Mouse (Mus musculus) cerebellum, adult 8-10 months (tissue): ENCODE results near the gene Dnah12.

Experiments
- DNase-seq: peaks from one replicate; pipeline ENCODE4 v3.0.0; 2022

Gene Dnah12

DNA sequence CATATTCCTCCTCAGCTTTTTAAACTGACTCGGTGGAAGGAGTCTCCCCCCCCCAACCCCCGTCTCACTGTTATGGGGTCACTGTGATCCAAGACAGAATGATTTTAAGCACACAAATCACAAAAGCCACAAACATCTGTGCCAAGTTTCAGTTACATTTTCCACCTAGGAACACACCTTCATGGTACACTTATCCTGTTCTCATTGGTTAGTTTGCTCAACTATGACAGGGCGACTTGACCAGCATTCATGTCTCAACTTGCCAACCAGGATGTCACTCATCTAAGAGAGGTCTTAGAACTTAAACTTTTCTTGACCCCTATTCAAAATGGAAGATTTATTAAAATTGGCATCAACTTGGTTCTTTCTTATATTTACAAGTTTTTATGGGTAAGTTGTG, 31.8 kb downstream of the Dnah12 start:
- DNase-seq: no peak

GRCm38 (mm10) chr14:26758566-26758965, 65.5 kb downstream of the Dnah12 start:
- no peak for DNase-seq

DNA sequence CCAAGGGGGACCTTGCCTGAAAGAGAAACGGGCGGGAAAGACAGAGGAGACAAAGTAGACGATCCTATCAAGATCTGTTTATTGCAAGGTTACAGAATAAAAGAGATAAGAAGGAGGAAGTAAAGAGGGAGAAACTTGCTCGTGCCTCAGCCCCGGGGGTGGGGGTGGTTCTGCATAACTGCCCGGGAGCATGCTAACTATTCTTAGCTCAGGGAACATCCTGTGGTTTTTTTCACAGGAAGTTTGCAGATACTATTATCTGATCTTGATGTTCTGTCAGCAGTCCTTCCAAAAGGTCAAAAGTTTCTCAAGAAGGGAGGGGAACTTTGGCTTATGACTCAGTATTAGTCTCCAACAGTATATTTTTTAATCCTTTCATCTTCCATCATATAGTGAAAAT, 71.8 kb downstream of the Dnah12 start:
- DNase-seq: no peak

DNA sequence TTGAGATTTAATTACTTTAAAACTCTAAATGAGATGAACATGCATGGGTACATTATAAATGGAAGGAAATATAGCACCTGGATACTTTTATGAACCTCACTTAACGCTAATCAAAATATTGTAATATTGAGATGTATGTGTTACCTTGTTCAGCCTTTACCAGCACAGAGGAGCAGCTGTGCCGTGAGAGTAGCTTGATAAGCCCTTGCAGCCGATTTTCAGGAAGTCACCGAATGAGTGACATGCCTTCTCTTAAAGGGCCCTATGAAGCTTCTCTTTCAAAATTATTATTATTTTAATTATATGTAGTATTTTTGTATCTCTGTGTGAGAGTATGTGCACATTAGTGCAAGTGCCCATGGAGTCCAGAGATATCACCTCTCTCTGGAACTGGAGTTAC, 75.1 kb downstream of the Dnah12 start:
- DNase-seq: no peak

GRCm38 (mm10) chr14:26773536-26773935, 80.5 kb downstream of the Dnah12 start:
- DNase-seq: no peak

DNA sequence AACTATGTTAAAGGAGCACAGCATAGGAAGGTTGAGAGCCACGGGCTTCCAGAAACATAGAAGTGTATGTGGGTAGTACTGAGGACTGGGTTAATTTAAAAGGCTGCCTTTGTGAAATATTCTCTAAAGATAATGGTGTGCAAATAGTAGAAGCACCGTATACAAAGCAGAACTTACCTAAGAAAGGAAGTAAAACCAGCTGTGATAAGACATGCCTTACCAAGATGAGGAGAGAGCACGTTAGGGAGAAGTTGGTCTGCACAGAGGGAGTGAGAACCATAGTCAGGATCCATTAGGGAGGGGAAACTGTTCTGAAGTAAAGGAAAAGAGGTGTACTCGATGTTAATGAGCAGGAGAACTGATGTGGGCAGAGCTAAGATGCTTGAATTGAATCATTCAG, 90.7 kb downstream of the Dnah12 start:
- no peak for DNase-seq

GRCm38 (mm10) chr14:26785695-26786094, 92.6 kb downstream of the Dnah12 start:
- no peak for DNase-seq

GRCm38 (mm10) chr14:26794431-26794830, 101.4 kb downstream of the Dnah12 start:
- no peak for DNase-seq

DNA sequence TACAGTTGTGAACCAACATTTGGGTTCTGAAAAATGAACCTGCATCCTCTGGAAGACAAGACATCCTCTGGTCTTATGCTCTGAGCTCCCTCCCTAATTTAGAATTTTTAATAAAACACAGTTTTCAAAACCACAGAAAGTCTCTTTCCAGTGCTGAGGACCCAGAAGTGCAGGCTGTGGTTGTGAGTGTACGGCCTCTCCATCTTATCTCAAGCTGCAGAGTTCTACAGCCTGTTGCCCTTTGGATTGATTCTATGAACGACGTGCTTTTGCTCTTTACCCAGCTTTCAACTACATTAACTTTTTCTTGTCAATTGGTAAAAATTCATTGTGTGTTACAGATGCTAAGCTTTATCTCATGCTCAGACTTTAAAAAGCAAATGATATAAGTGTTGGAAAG, 105.3 kb downstream of the Dnah12 start:
- DNase-seq: no peak

DNA sequence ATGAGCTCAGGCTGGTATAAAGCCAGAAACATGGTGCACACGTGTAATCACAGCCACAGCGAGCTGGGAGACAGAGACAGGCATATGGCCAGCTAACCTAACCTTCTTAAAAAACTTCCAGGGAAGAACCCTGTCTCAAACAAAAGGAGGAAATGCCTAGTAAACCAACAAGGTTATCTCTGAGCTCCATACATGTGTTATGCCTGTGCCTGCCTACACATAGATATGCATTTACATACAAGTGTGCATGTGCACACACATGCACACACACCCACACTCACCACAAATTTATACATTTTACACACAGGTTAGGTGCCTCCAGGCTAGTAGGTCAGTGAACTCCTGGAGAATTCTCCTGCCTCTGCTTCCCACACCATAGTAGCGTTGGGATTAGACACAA, 106.2 kb downstream of the Dnah12 start:
- no peak for DNase-seq

GRCm38 (mm10) chr14:26805500-26805899, 112.4 kb downstream of the Dnah12 start:
- no peak for DNase-seq

- DNase-seq: no peak
Measured at GRCm38 (mm10) chr14:26812734-26813133, 119.7 kb downstream of the Dnah12 start.

DNA sequence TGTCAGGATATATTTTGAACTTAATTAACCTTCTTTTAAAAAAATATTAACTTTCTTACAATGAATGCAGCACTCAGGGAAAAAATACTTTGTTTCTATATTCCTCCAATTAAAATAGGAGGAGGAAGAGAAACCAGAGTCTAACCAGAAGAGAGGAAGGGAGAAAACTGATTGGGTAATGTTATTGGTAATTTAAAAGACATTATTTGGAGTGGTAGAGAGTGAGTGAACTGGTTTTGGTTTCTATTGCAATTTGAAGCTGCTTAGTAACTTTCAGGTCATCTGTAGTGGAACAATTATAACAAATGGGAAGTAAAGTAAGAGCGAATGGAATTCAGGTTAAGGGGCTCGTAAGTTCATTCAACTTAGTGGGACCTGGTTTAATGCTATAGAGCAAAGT, 120.8 kb downstream of the Dnah12 start:
- DNase-seq: no peak

- no peak for DNase-seq
Measured at GRCm38 (mm10) chr14:26814908-26815307, 121.8 kb downstream of the Dnah12 start.

DNA sequence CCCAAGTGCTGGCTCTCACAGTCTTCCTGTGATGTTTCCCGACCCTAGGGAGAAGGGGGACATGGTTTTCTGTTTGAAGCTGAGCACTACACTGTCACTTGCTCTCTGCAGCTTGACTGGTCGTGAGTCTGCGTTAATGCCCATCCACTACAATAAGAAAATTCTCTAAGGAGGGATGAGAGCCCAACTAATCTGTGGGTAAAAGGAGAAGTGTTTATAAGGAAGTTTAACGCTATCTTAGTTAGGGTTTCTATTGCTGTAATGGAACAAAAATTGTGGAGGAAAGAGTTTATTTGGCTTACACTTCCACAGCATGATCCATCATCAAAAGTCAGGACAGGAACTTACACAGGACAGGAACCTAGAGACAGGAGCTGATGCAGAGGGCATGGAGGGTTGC, 123.7 kb downstream of the Dnah12 start:
- DNase-seq: no peak

DNA sequence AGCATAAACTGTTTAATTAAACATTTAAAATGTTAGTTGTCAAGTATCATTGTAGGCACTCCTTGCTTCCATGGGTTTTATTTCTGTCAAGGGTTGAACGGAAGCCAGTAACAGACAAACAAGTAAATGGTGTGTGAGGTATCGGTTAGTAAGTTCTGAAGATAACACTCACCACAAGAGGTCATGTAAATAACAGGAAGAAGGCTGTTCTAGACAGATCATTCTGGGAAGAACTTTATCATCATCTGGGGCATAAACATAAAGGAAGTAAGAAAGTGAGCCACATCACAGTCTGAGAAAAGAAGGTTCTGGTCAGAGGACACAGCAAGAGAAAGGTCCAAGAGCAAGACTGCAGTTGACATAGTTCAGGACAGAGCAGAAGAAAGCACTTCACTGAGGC, 132.9 kb downstream of the Dnah12 start:
- DNase-seq: no peak

- DNase-seq: no peak
Measured at GRCm38 (mm10) chr14:26853053-26853452, 160.0 kb downstream of the Dnah12 start.

- no peak for DNase-seq
Measured at GRCm38 (mm10) chr14:26854066-26854465, 161.0 kb downstream of the Dnah12 start.

DNA sequence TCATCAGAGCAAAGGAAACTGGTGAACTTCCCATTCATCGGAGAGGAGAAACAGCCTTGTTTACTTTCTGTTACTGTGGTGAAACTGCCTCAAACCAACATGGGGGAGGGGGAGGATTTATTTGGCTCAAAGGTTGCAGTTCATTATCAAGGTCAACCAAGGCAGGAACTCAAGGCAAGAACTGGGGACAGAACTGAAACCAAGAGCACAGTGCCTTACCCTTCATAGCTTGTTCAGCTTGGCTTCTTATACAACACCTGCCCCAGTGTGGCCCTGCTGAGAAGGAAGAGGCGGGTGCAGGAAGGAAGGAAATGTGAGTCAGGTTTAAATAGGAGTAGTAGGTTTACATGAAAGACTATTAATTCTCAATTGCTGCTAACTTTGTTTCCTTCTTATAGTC, 165.3 kb downstream of the Dnah12 start:
- DNase-seq: no peak

- DNase-seq: no peak
Measured at GRCm38 (mm10) chr14:26859024-26859423, 165.9 kb downstream of the Dnah12 start.

- DNase-seq: no peak
Measured at GRCm38 (mm10) chr14:26867356-26867755, 174.3 kb downstream of the Dnah12 start.

DNA sequence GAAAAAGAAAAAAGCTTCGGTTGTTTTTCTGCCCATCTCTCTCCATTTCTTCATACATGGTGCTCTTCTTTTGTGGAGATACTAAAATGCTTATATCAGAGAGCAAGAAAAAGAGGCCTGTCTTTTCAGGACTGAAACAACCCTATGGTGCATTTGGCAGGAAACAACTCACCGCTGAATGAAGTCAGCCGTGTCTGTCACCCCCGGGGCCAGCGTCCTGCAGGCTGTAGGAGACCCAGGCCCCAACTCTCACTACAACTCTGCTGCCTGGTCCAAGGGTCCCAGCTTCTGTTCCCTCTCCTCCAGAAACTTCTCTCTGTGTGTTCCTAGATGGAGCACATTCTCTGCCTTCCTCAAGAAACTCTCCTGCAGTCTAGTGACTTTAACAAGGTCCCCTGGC, 175.2 kb downstream of the Dnah12 start:
- DNase-seq: no peak

DNA sequence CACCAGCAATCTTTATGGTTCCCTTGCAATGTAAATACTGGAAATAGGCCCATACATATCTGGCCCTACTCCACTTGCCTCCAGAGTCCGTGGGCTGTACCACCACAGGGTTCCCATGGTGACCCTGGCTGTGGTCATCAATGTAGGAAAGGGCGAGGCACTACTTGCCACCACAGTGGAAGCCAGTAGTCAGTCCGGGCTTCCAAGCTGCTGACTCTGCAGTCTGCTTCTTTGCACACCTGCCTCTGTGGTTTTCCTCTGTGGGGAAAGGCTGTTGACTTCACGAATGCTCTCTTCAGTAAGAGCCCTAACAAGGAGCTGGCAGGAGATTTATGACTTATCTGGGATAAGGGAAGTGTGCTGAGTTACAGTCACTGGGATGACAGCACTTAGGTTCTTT, 185.7 kb downstream of the Dnah12 start:
- DNase-seq: no peak

DNA sequence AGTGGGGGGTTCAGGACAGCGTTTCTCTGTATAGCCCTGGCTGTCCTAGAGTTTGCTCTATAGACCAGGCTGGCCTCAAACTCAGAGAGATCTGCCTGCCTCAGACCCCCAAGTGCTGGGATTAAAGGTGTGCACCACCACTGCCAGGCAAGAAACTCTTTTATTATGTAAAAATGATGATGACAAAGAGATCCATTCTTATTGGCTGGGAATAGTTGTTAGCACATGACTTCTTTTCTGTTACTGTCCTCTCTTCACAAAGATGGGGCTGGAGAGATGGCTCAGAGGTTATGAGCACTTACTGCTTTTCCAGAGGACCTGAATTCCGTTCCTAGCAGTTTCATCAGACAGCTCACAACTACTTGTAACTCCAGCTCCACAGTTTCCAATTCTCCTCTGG, 186.9 kb downstream of the Dnah12 start:
- no peak for DNase-seq

DNA sequence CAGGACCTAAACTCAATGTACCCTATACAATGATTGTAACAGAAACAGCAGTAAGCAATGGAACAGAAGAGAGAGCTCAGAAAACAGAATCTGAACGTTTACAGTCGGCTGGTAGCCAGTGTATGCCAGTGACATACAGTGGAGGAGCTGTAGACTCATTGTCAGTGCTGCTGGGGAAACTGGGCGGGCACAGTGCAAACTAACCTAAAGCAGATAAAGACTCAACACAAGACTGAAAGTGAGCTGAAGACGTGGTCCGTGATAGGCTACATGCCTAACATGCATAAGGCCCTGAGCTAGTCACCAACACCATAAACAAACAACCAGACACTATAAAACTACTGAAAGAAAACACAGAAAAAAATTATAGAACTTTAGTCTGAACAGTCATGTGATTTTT, 188.6 kb downstream of the Dnah12 start:
- DNase-seq: no peak

DNA sequence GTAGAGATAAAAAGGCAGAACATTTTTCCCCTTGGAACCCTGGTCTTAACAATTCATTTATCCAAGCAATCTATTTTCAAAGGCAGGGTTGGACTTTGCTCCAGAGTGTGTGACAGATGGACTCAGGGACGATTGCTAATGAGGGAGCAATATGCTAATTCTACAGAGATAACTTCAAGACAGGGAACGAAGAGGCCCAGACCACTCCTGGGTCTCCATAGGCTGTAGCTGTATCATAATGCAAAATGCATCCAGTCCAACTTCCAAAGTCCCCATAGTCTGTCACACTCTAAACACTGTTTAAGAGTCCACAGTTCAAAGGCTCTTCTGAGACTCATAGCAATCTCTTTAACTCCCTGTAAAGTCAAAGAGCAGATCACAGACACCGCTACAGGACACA, 194.2 kb downstream of the Dnah12 start:
- DNase-seq: no peak
